Mouse (Mus musculus) lung, postnatal 0 days (tissue): Measurements from ENCODE around the gene Pdia6.

Experiments used
- CTCF ChIP-seq: IDR thresholded peaks from 2 replicates; pipeline ENCODE4 v1.5.1; 2016; ENCODE audit warnings: antibody characterized with exemption, mild to moderate bottlenecking
- EP300 ChIP-seq: IDR thresholded peaks from 2 replicates; pipeline ENCODE4 v1.6.1; 2016; ENCODE audit warnings: antibody characterized with exemption, mild to moderate bottlenecking, control low read depth

GRCm38 (mm10) chr12:17271272-17271671 is 4.9 kb downstream of the Pdia6 start:
- TF ChIP-seq CTCF = peak; percentile 68
- TF ChIP-seq EP300 = no peak
